Mouse (Mus musculus) ES-E14 (cell line): ENCODE measurements around the gene Lmnb2. TPM values are rescaled to one million over a fixed set of nuclear protein-coding genes. Genes with fewer than 3 reads are reported as not detected.

Experiments
- DNase-seq: peaks from one replicate; pipeline ENCODE4 v3.0.0-alpha.2; 2013; ENCODE audit warnings: low read depth, low spot score
- H3K27ac ChIP-seq: 2 replicates; pipeline ENCODE4 v1.5.1; 2012; ENCODE audit warnings: low read depth, mild to moderate bottlenecking, low read length, moderate library complexity, mixed read lengths; ENCODE audit not compliant: poor library complexity, insufficient read depth, severe bottlenecking
- H3K36me3 ChIP-seq: 2 replicates; pipeline ENCODE4 v1.6.1; 2012; ENCODE audit warnings: mild to moderate bottlenecking, low read length, moderate library complexity, mixed read lengths; ENCODE audit not compliant: control insufficient read depth, poor library complexity, insufficient read depth, severe bottlenecking
- H3K4me1 ChIP-seq, 2 experiments: fragments of 150-350 bp in 1 of 2; sonication (generic) in 1 of 2; 2 replicates each; pipeline ENCODE4 v1.6.1; 2012; ENCODE audit warnings: low read length in 2 of 2, mild to moderate bottlenecking in 1 of 2, mixed read lengths in 1 of 2; ENCODE audit not compliant: control insufficient read depth in 2 of 2, insufficient read depth in 2 of 2, poor library complexity in 1 of 2
- H3K4me3 ChIP-seq, 2 experiments: fragments of 150-350 bp in 1 of 2; sonication (generic) in 1 of 2; 2 replicates each; pipeline ENCODE4 v1.5.1; 2012; ENCODE audit warnings: low read length in 2 of 2, low read depth in 1 of 2, mild to moderate bottlenecking in 1 of 2, mixed read lengths in 1 of 2; ENCODE audit not compliant: insufficient read depth in 1 of 2, poor library complexity in 1 of 2, severe bottlenecking in 1 of 2
- H3K9ac ChIP-seq: 2 replicates; pipeline ENCODE4 v1.6.1; 2012; ENCODE audit warnings: low read depth, mild to moderate bottlenecking, low read length, mixed read lengths; ENCODE audit not compliant: poor library complexity, insufficient read depth, severe bottlenecking
- H3K9me3 ChIP-seq: fragments of 150-350 bp; sonication (generic); 2 replicates; pipeline ENCODE4 v1.6.1; 2012; ENCODE audit warnings: low read depth, mild to moderate bottlenecking, low read length; ENCODE audit not compliant: control insufficient read depth, insufficient read depth
- CHD2 ChIP-seq: IDR thresholded peaks from 2 replicates; pipeline ENCODE4 v1.6.1; 2014; ENCODE audit warnings: mild to moderate bottlenecking, low read depth, low read length, inconsistent platforms
- HCFC1 ChIP-seq: IDR thresholded peaks from 2 replicates; pipeline ENCODE4 v1.6.1; 2012; ENCODE audit warnings: low read length, inconsistent platforms, borderline replicate concordance; ENCODE audit not compliant: insufficient read depth
- MAFK ChIP-seq: IDR thresholded peaks from 2 replicates; pipeline ENCODE4 v1.6.1; 2014; ENCODE audit warnings: mild to moderate bottlenecking, low read depth, low read length, inconsistent platforms; ENCODE audit not compliant: insufficient read depth
- ZC3H11A ChIP-seq: IDR thresholded peaks from 2 replicates; pipeline ENCODE4 v1.6.1; 2012; ENCODE audit warnings: low read depth, mild to moderate bottlenecking, inconsistent platforms, low read length, borderline replicate concordance
- ZNF384 ChIP-seq: IDR thresholded peaks from 2 replicates; pipeline ENCODE4 v1.6.1; 2012; ENCODE audit warnings: low read depth, low read length, inconsistent platforms
- in situ Hi-C, 2 experiments: fragments of 600-800 bp; cut with MboI; formaldehyde crosslinking; loops; one replicate each; pipeline ENCODE4 v1.15.1; 2025; ENCODE audit warnings: low sequenced_read_pairs in 2 of 2, inconsistent platforms in 1 of 2; ENCODE audit not compliant: unreplicated experiment in 2 of 2
- total RNA-seq: library from RNA; depleted of rRNA; stranded (reverse); fragments of 300-350 nt; gene quantifications from 2 replicates; pipeline ENCODE4 v1.2.3, GENCODE M21; 2012

Gene Lmnb2
- total RNA-seq, 1 experiment = 66.5 TPM

- Histone ChIP-seq H3K4me3 (no peak overlapping the region), H3K36me3 (no peaks in the 10 kb centered on the region), H3K9ac (no peak overlapping the region), H3K27ac (peak overlapping the region; percentile 93; the same call in 1 of the 2 replicates), H3K4me1 (peaks cover 4 to 21% of the 10 kb centered on the region in 2 experiments; a peak in 3 of 4 replicates), H3K9me3 (no peaks in the 10 kb centered on the region)
- no peak for DNase-seq
- in situ Hi-C loops = no loop called here
- TF ChIP-seq HCFC1 (no peak), ZNF384 (no peak), CHD2 (no peak), ZC3H11A (no peak), MAFK (no peak)
These were observed 44.5 kb upstream of the Lmnb2 start for GRCm38 (mm10) chr10:80962585-80962984.

GRCm38 (mm10) chr10:80962051-80962472, 44.0 kb upstream of the Lmnb2 start:
- Histone ChIP-seq H3K27ac (peak overlapping the region; percentile 93), H3K4me1 (peaks cover 8 to 21% of the 10 kb centered on the region in 2 experiments), H3K36me3 (no peaks in the 10 kb centered on the region), H3K9ac (peak overlapping the region; percentile 43; the same call in 1 of the 2 replicates), H3K9me3 (no peaks in the 10 kb centered on the region), H3K4me3 (no peak overlapping the region)
- in situ Hi-C loops = no loop called here
- TF ChIP-seq ZC3H11A = no peak
- TF ChIP-seq MAFK = no peak
- DNase-seq = no peak

- in situ Hi-C loops = no loop called here
- H3K9ac ChIP-seq = peak overlapping the region; percentile 68
- peak overlapping the region; percentile 93 for H3K27ac ChIP-seq
- peak overlapping the region; percentile 6 to 29; a peak in 2 of 4 replicates for H3K4me3 ChIP-seq
- H3K4me1 ChIP-seq = peaks cover 9 to 15% of the 10 kb centered on the region in 2 experiments
- no peaks in the 10 kb centered on the region for H3K9me3 ChIP-seq
- TF ChIP-seq HCFC1 (0 out of 2 replicates have a peak, but pooled peaks have one; percentile 11), ZNF384 (no peak), ZC3H11A (0 out of 2 replicates have a peak, but pooled peaks have one; percentile 16), CHD2 (no peak; the same call in 1 of the 2 replicates), MAFK (no peak)
- no peaks in the 10 kb centered on the region for H3K36me3 ChIP-seq
- DNase-seq = peak; percentile 96
These were observed 42.8 kb upstream of the Lmnb2 start for GRCm38 (mm10) chr10:80960551-80961508.

- Histone ChIP-seq H3K4me3 (no peak overlapping the region), H3K27ac (no peak overlapping the region), H3K9ac (no peak overlapping the region), H3K4me1 (peaks cover 12 to 25% of the 10 kb centered on the region in 2 experiments), H3K9me3 (no peaks in the 10 kb centered on the region), H3K36me3 (no peaks in the 10 kb centered on the region)
- TF ChIP-seq CHD2 (no peak), HCFC1 (no peak), MAFK (no peak), ZC3H11A (no peak), ZNF384 (no peak)
- no peak for DNase-seq
- in situ Hi-C loops = no loop called here
These were observed 41.1 kb upstream of the Lmnb2 start for GRCm38 (mm10) chr10:80958979-80959637.
